Mouse (Mus musculus): ENCODE data around the gene Iah1.

DNA sequence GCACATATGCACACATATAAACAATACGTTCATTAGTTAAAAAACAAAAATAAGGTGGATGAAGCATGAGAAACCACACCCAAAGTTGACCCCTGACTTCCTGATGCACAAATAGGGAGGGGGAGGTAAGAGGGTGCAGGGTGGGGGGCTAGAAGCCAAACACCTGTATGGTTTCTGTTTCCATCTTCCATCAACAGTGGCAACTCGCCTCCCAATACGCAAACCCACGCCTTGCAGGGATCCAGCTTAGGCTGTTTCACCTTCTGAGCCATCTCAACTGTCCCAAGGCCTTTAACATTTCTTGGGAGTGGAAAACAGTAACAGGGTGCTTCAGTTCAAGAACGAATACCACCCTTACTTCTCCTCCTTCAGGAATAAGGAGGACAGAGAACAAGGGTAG, 21.0 kb downstream of the Iah1 start:
- TF ChIP-seq CTCF (IDR thresholded peaks at IDR 0.05; ENCODE audit: low read depth) (no peak), EP300 (optimal IDR thresholded peaks at IDR 0.05) (no peak)

All from stomach, postnatal 0 days (tissue).